Mouse (Mus musculus) adrenal gland, postnatal 25 days (tissue): ENCODE results near the gene Otud7a. TPM values are rescaled to one million over a fixed set of nuclear protein-coding genes. Genes with fewer than 3 reads are reported as not detected.

Experiments
- DNase-seq: peaks from one replicate; pipeline ENCODE4 v3.0.0; 2021; ENCODE audit warnings: mixed read lengths
- long read RNA-seq: library from polyadenylated mRNA; stranded (forward); transcript quantifications from one replicate; pipeline ENCODE4 v2.0.0, GENCODE M21; 2021
- total RNA-seq: library from RNA; stranded (reverse); gene quantifications from 2 replicates; pipeline ENCODE4 v1.2.3, GENCODE M21; 2021

Otud7a gene
- 0.85 and 1.1 TPM in 2 replicates for total RNA-seq
- long read RNA-seq, partial matches to known transcripts, result 0 of 4 reads
- long read RNA-seq, other reads (novel, unspliced or antisense), result 4 of 4 reads

DNA sequence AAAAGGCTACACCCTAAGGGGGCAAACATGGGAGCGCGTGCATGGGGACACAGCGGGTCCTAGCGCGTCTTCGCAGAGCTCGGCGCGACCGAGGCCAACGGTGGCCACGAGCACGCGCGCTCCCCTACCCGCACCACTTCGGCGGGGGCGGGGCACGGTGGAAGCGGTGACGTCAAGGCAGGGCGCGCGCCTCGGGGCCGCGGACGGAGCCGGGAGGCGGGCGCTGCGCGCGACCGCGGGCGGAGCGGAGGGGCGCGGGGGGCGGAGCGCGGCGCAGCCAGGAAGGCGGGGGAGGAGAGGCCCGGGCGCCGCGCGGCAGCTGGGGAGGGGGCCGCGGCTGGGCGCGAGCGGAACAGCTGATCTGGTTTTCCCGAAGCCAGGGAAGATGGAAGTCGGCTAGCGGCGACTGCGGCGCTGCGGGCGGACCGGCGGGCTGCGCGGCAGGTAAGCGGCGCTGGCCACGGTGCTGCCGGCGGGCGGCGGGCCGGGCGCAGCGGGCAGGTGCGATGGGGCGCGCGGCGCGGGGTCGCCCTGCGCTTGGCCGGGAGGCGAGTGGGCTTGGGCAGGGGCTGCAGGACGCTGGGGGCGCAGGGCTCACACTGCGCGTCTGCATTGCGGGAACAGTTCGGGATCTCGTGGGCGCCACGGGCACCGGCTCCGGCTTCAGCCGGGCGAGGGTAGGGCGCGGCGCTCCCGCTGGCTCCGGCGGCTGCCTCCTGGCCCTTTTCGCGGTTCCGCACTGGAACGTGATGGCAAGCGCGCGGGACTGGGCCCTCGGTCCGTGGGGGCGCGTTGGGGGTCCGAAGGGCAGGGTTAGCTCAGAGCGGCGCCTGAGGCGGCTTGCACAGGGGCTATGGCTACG lies at the start of gene Otud7a:
TSS of gene Otud7a (plus strand) at position 268 of the 862 bp plus-strand sequence.
- peak; percentile 80 for DNase-seq

DNA sequence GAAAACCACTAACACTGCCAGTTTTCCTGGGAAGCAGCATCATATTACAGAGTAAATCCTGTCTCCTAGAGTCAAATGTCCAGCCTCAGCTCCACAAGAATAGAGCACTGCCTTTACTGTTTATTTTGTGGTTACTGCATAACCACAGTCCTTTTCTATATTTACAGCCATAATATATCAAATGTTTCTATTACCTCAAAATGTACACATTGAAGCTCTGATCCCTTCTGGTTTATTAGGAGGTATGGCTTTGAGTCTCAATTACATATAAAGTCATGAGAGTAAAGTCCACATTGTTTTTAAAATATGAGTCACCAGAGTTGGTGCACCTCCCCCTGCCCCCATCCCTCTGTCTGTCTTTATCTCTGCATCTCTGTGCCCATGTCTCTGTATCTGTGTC lies 38.6 kb upstream of the Otud7a start:
- DNase-seq, result no peak

DNA sequence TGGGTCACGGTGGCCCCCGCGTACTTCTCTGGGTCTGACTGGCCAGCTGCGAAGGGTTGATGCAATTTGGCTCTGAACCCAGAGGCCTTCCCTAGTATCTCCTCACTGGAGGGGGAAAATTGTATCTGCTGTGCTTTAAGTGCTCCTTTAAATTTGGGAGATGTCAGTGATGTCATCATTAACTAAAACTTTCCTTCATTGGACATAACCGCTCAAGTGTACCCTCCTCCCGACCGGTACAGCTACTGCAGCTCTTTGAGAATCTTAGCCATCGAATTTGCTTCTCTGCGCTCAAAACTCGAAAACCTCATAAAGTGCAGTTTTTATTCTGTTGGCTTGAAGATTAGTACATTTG lies 772 bp downstream of the Otud7a start:
- DNase-seq, result no peak

DNA sequence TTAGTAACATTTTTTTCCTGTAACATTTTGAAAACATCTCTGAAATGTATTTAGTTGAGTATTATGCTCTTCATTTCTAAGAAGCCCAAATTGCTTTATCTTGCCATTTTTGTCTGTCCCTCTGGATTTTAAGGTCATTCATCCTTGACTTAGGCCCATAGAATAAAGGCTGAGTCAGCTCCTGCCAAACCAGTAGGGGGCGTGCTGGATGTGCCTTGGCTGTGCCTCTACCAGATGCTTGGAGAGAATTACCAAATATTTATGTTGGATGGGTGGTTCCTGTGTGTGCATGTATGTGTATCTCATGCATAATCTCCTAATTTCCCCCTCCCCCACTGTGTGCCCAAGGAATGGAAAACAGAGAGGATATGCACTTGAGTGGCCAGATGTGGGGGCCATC lies 2.4 kb downstream of the Otud7a start:
- DNase-seq, result no peak

DNA sequence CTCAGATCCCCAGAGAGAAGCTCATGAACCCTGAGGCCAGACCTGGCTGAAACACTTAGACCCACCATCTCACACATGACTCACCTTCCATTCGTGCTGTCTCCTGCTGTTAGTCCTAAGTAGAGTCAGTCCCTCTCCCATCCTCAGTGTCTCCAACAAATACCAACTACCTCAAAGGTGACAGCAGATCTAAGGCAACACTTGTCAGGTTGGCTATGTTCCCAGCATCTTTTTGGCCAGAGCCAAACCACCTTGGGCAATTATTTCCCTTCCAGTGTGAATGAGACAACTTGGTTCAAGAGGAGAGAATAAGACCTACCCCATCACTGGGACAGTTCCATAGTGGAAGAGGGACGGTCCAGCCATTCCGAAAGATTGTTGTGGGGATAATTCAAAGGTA lies 10.7 kb downstream of the Otud7a start:
- no peak for DNase-seq

DNA sequence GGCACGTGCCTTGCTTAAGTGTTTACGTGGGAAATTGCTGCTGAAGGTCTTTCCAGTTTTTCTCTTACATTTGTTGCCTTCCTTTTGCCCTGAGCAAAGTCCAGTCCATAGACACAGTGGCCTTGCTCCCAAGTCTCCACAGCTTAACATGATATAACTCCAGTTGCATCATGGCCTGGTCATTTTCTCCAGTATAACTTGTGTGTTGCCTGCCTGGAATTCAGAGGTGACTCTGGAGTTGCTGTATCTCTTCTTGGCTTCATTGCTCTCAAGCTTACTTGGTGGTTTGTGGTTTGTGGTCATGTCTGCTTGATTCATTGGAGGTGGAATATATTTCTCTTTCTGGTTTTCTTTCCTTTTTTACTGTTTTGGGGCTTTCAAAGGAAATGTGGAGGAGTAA lies 17.7 kb downstream of the Otud7a start:
- no peak for DNase-seq

DNA sequence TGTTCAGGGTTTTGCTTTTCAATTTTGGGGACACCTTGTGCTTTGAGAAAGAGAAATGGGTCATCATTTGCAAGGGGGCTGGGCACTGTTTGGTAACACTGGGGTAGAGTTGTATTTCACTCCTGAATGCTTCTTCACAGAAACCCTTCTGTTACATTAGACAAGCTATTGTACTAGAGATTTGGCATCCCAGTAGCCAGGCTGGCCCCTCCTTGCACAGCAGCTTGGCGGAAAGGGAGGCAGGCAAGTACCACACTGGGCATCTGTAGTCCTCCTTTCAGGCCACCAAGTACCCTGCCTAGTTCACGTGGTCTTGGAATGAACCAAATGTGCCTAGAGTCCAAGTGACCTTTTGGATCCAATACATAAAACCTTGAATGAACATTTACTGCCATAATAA lies 18.1 kb downstream of the Otud7a start:
- no peak for DNase-seq

DNA sequence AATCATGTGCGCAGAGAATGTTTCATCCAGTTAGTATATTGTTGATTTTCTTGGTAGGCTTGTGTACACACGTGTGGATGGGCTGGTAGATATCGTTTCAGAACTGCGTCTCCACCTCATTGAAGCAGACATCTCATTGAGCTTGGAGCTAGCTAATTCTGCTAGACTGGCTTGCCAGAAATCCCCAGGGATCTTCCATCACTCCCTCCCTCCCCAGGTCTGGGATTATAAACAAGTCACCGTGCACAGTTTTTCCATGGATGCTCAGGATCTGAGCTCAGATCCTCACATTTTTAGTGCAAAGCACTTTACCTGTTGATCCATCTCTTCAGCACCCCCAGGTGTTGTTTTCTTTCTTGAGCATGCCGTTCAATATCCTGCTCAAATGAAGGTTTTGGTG lies 22.2 kb downstream of the Otud7a start:
- no peak for DNase-seq

DNA sequence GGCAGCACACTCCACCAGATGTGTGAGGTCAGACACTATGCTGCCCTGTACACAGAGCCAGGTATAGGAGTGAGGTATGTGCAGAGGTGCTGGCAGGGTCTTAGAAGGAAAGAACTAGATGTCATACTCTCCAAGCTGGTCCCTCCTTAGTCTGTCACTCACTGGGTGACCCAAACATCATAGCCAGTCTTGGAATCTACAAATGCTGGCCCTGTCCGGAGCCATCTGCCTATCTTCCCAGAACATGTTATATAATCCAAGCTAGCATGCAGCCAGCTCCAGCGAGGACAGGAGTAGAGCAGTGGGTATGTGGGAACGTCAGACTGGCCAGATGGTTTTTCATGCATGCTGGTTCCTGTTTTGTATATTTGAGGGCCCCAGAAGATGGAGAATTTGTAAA lies 23.7 kb downstream of the Otud7a start:
- DNase-seq, result no peak

DNA sequence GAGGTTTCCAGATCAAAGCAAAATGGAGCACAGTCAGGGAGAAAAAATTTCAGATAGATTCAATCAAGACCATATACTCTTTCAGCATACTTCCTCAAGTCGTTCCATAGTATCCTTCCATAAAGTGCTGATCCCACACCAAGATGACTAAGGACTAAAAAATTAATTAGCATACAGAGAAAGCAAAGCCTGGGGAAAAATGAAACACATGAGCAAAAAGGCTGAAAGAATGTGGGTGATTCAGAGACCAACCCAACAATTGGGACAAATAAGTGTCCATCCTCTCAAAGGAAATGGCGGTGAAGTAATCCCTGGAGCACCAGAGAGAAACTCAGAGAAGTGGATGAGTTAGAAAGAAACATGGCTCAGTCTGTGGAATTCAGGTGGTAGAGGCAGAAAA lies 38.5 kb downstream of the Otud7a start:
- no peak for DNase-seq

DNA sequence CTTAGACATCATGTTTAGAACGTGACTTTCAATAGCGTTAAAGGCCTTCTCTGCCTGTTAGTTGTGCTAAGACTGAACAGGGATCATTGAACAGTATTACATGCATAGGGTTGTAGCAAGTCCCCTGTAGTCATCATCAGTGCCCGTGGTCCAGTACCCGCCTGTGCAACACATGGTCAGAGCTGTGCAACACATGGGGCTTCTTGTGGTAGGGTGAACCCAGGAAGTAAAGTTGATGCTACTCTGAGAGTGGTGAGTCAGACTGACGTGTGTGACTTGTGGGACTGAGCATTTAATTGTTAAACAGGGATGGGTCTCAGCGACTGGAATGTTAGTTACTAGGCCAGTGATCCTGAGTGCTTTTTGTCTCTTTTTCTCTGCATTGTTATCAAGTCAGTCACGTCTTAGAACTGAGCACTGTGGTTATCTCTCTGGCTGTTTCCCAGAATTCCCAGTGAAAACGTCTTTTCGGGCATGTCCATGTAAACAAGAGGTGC lies 52.5 kb downstream of the Otud7a start:
- DNase-seq, result no peak

DNA sequence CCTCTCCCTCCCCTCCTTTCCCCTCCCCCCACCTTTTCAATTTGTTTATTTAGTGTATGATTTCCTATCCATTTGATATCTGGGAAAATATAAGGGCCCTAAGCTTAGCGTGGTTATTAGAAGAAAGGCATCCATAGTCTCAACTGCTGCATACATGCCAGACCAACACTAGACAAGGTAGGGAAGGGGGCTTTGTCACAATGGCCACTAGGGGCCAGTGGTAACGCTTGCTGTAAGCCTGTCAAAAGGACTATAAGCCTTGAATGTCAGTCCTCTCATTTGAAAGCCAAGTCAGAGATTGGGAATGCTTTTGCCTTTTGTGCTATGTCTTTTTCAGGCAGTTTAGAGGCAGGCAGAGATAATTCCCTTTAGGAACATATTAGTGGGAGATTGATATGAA lies 59.7 kb downstream of the Otud7a start:
- DNase-seq, result no peak

DNA sequence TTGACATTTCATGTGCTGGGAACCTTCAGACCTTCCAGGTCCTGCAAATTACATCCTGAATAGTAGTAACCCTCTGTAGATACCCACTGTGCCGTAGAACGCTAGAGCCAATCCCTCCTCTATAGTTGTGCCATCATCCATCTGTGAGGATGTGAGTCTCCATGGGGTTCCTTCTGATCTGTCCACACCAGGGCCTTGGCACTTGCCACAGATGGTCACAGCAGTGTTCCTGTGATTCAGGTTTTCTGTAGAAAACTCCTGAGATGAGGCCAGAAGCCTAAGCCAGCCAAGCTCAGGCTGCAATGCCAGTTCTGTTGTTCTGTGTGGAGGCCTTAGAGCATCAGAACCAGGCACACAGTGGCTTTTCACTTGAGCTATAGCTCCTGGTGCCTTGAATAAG lies 63.5 kb downstream of the Otud7a start:
- no peak for DNase-seq

DNA sequence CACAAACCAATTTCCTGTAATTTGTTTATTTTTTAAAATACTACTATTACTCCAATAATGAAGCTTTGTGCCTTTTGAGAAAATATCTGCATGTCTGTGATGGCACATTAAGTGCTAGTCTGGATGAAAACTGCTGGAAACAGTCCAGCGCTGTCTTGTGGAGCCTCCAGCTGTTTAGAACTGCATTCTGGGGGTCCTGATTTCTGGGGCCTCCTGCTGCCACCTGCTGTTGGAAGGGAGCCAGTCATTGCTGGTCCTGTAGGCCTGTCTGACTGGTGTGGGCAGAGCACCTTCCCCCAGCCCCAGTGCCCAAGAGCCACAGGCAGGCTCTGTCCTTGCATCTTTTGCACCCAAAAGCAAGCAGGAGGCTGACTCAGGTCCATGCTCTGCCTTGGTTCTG lies 65.3 kb downstream of the Otud7a start:
- DNase-seq, result no peak

DNA sequence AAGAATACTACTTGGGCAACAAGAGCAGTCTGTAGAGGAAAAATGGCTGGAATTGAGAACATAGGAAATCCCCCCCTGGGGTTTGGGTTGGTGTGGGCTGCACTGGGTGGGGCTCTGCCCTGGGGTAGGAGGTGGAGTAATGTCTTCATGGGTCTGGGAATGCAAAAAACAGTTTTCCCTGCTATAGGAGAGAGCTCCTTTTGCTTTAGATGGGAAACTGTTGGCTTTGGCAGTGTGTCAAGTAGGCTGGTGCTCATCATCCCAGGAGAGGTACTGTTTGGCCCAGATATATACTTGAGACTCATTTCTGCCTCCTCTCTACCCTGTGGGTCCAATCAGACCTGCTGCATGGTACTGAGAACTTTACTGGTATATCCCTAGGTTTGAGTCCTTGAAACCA lies 66.9 kb downstream of the Otud7a start:
- no peak for DNase-seq

DNA sequence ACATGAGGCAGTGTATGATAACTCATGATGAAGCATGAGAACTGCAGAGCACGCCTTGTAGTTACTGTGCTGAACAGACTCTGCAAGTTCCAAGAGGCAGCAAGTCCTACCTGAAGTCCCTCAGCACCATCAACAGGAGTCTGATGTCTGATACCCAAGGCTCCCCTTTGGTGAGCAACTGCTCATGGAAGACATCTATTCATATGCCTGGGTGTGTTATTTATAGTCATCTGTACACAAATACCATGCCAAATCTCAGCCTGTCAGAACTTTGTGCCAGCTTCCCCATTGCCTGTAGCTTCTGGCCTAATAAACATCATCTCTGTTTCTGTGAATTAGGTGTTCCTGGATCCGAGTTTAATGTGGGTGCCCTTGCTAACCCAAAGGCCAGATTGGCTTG lies 68.0 kb downstream of the Otud7a start:
- DNase-seq, result no peak

DNA sequence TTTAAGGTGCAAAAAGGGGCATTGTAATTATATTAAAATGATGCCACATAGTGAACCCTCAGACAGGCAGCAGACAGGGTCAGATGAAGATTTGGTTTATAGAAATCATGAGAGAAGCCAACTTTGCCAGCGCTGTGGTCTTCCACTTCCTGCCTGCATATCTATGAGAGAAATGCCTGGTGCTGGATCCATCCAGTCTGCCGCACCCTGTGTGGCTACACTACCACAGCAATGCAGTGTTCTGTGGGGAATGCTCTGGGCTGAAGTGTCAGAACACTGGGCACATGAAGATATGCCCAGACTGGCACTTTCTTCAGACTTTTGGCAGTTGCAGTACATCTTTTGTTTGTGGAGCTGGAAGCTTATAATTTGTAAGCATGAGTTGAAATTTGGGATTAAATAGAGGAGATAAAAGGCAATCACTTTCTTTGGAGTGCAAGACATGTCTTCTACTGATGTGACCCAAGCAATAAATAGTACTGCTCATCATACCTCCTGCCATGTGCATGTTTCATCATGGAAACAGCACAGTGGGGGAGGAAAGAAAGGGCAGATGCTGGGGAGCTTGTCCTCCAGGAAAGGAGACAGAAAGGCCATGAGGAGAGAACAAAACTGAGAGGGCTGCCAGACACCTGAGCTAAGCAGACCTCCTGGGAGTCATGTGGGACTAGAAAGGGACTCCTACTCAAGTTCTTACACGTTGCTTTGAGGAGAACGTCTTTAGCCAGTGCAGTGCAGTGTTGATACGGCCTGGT lies 71.8 kb downstream of the Otud7a start:
- DNase-seq, result no peak

DNA sequence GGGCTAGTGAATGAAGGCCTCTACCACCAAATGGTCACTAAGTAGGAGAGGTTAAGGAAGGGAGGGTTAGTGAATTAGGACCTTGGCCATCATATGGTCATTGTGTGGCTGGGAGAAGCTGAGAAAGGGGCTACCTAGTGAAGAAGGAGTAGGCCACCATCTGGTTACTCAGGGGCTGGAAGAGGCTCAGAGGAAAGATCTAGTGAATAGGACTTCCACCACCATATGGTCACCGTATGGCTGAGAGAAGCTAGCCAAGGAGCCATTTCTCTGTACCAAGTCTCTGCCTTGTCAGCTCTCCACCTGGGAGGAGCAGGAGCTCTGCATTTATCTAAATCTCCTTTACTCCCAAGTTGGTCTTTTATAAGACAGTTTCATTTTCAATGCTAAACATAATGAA lies 75.7 kb downstream of the Otud7a start:
- no peak for DNase-seq

DNA sequence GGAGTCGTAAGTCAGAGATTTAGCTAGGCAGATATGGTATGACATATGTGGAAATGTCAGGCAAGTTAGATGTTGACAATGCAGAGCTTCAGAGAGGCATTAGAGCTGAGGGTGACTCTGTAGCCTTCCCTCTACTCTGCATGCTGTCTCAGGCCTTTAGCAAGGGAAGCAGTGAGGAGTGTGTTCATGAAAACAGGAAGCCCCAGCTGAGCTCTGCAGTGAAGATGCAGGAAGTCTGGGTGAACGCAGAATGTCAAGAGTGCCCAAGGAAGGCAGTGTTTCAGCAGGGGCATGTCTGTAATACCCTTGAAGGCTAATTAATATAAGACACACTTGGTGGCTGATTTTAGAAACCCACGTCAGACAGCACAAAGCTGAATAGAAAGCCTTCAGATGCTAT lies 77.9 kb downstream of the Otud7a start:
- no peak for DNase-seq

DNA sequence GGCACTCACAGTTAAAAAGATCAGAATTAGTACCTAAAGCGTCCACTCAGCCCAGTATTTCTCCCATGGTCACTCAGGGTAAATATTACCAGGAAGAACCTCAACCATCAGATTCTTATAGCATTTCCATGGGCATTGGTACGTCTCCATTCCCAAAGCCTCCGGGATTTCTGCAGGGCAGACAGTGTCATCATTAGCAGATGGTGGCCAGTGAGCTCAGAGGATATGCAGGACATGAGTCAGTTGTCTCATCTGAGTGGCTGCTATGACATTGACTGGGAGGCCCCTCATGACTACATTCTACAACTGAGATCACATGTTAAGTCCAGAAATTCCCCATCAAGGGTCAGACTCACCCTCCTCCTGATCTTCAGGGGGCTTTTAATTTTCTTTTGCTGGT lies 78.5 kb downstream of the Otud7a start:
- DNase-seq, result no peak

DNA sequence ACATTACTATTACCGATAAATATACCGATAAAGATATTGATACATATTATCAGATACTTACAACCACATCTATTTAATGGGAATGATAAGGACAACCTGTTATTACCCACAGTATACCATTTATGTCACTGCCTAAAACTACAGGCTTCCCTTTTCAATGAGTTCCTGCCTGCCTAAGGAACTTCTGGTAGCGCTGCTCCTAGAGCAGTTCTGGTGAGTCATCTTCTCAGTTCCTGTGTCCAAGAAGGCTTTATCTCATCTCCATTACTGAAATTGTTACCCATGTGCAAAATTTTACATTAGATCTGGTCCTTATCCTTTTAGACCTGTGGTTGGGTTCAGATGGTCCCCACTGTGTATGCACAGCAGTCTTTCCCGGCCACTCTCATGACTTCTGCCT lies 95.7 kb downstream of the Otud7a start:
- DNase-seq, result no peak

DNA sequence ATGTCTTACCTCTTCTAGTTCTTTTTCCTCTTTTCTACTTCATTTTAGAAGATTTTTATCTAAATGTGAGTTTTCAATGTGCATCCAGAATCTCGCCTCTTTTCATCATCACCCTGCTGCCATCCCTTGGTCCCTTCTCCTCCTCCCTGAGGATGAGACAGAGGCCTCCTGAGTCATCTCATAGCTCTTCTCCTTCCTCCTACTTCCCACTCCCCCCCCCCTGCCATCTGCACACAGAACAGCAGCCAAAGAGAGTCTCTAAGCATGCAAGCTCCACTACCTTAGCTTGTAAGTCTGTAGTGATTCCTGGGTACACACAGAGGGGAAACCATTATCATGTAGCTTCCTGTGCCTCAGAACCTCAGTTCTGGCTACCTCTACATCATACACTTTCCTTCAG lies 109.9 kb downstream of the Otud7a start:
- DNase-seq, result no peak

DNA sequence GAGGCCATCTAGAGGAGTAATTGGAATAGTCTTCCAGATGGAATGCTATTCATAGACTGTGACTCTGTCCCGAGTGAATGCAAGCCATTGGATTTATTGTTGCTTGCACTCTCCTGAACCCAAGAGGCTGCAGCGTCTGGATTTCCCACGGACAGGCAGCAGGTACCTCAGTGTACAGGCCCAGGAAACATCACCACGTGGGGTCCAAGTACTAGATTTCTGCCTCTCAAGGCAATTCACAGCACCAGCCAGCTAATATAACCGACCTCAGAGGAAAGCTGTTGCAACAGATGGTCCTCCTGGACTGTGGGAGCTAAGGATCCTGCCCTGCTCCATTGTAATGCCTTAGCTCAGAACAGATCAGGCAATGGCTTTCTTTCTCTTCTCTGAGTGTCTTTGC lies 111.8 kb downstream of the Otud7a start:
- DNase-seq, result no peak

DNA sequence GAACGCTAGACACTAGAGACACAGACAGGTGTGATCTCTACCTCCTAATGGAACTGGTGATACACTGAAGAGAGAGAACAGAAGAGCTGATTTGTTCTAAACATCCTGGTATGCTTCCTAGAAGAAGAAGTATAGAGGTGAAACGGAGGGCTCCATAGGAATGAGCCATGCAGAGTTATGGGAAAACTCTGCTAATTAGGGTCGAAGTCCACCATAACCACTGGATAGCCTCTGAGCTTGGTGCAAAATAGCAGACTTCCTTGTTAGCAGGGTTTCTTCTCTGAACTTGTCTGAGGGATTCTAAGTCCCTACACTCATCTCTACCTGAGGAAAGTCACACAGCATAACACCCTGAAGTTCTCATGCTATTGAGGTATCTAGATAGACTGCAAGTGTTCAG lies 114.4 kb downstream of the Otud7a start:
- DNase-seq, result no peak
